Mouse (Mus musculus) heart, adult 2 months (tissue): Measurements from ENCODE around the gene Ifitm1.

Experiments used
- CTCF ChIP-seq: fragments of 200-600 bp; IDR thresholded peaks from 2 replicates; pipeline ENCODE4 v1.8.1; 2022; ENCODE audit warnings: antibody characterized with exemption, mild to moderate bottlenecking, moderate library complexity
- EP300 ChIP-seq: fragments of 200-500 bp; IDR thresholded peaks from 2 replicates; pipeline ENCODE4 v1.6.1; 2011; ENCODE audit warnings: low read depth, low read length, control low read depth; ENCODE audit not compliant: insufficient read depth
- POLR2A ChIP-seq: fragments of 200-500 bp; IDR thresholded peaks from 2 replicates; pipeline ENCODE4 v1.6.1; 2011; ENCODE audit warnings: mild to moderate bottlenecking, low read depth, low read length, control low read depth; ENCODE audit not compliant: insufficient read depth

- TF ChIP-seq CTCF: no peak
- TF ChIP-seq POLR2A: no peak
- TF ChIP-seq EP300: no peak
Measured at GRCm38 (mm10) chr7:140973396-140974165, 6.6 kb downstream of the Ifitm1 start.
